Mouse (Mus musculus): ENCODE measurements at regions not wholly inside any gene's neighbourhood (a gene's known extent, or its start where the extent isn't known, plus 50 kb on each side); places are given as distances from the start of the nearest gene placed in this dataset.

DNA sequence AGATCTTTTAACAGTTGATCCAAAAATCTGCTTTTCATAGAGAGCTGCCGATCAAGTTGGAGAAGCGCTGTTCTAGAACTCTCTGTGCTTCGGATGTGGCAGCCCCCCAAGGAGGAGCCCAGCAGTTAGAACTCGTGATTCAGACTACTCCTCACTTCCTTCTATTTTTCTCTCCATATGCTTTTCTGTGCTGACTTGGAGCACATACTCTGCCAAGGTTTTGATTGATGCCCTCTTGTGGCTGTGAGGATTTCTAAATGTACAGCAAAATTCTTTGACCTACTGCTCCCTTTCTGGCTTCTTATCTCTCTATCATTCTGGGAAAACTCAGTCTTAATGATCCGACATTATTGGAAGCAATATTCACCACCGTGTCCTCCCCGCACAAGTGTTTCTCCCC, 446.7 kb downstream of the Klf5 start:
- TF ChIP-seq EP300 (IDR thresholded peaks at IDR 0.05) (peak; percentile 14; the same call in 1 of the 2 replicates), CTCF (IDR thresholded peaks at IDR 0.05) (peak; percentile 53)

All from lung, postnatal 0 days (tissue).